Mouse (Mus musculus): ENCODE measurements around the gene Adtrp. TPM values are rescaled to one million over a fixed set of nuclear protein-coding genes. Genes with fewer than 3 reads are reported as not detected.

Gene Adtrp
- polyA plus RNA-seq, 1 experiment from 2014 or later, result 0.72 TPM

GRCm38 (mm10) chr13:41846516-41846915, 968 bp downstream of the Adtrp start:
- Histone ChIP-seq H3K9ac (replicated peaks; ENCODE audit: low read depth, low read length) (no peak overlapping the region), H3K9me3 (ENCODE audit: control insufficient read depth, low read depth, low read length) (no peaks in the 10 kb centered on the region), H3K4me3 (ENCODE audit: low read depth, low read length) (no peak overlapping the region), H3K4me1 (ENCODE audit: control insufficient read depth, insufficient read depth, low read length) (no peaks in the 10 kb centered on the region), H3K4me2 (replicated peaks; ENCODE audit: low read depth, low read length) (no peak overlapping the region), H3K27me3 (ENCODE audit: control insufficient read depth, insufficient read depth, low read length) (no peaks in the 10 kb centered on the region), H3K36me3 (ENCODE audit: control insufficient read depth, insufficient read depth, low read length) (no peaks in the 10 kb centered on the region), H3K27ac (ENCODE audit: low read length) (no peak overlapping the region)
- WGBS, result 83% methylated on average over 5 of the region's 5 CpGs
- no peak for ATAC-seq (ENCODE audit: insufficient number of reproducible peaks, insufficient read depth, low FRiP score, low read depth)

- WGBS, result 49% methylated on average over 5 of the region's 5 CpGs
- H3K4me2 ChIP-seq (replicated peaks; ENCODE audit: low read depth, low read length), result no peak overlapping the region
- H3K36me3 ChIP-seq (ENCODE audit: control insufficient read depth, insufficient read depth, low read length), result no peaks in the 10 kb centered on the region
- H3K4me3 ChIP-seq (ENCODE audit: low read depth, low read length), result no peak overlapping the region
- no peak overlapping the region for H3K9ac ChIP-seq (replicated peaks; ENCODE audit: low read depth, low read length)
- H3K27me3 ChIP-seq (ENCODE audit: control insufficient read depth, insufficient read depth, low read length), result no peaks in the 10 kb centered on the region
- H3K9me3 ChIP-seq (ENCODE audit: control insufficient read depth, low read depth, low read length), result no peaks in the 10 kb centered on the region
- no peaks in the 10 kb centered on the region for H3K4me1 ChIP-seq (ENCODE audit: control insufficient read depth, insufficient read depth, low read length)
- H3K27ac ChIP-seq (ENCODE audit: low read length), result no peak overlapping the region
- no peak for ATAC-seq (ENCODE audit: insufficient number of reproducible peaks, insufficient read depth, low FRiP score, low read depth)
Measured at GRCm38 (mm10) chr13:41845013-41845412, 2.5 kb downstream of the Adtrp start.

- Histone ChIP-seq H3K27me3 (ENCODE audit: control insufficient read depth, insufficient read depth, low read length) (no peaks in the 10 kb centered on the region), H3K36me3 (ENCODE audit: control insufficient read depth, insufficient read depth, low read length) (no peaks in the 10 kb centered on the region), H3K9me3 (ENCODE audit: control insufficient read depth, low read depth, low read length) (no peaks in the 10 kb centered on the region), H3K4me1 (ENCODE audit: control insufficient read depth, insufficient read depth, low read length) (no peaks in the 10 kb centered on the region), H3K4me3 (ENCODE audit: low read depth, low read length) (no peak overlapping the region), H3K27ac (ENCODE audit: low read length) (no peak overlapping the region), H3K9ac (replicated peaks; ENCODE audit: low read depth, low read length) (no peak overlapping the region), H3K4me2 (replicated peaks; ENCODE audit: low read depth, low read length) (no peak overlapping the region)
- ATAC-seq (ENCODE audit: insufficient number of reproducible peaks, insufficient read depth, low FRiP score, low read depth), result no peak
- WGBS, result 66% methylated on average over 4 of the region's 4 CpGs
Measured at GRCm38 (mm10) chr13:41844071-41844470, 3.4 kb downstream of the Adtrp start.

GRCm38 (mm10) chr13:41833614-41834139, 13.8 kb downstream of the Adtrp start:
- H3K9ac ChIP-seq (replicated peaks; ENCODE audit: low read depth, low read length), result no peak overlapping the region
- no peaks in the 10 kb centered on the region for H3K27me3 ChIP-seq (ENCODE audit: control insufficient read depth, insufficient read depth, low read length)
- no peak overlapping the region for H3K4me3 ChIP-seq (ENCODE audit: low read depth, low read length)
- no peak overlapping the region for H3K4me2 ChIP-seq (replicated peaks; ENCODE audit: low read depth, low read length)
- no peaks in the 10 kb centered on the region for H3K36me3 ChIP-seq (ENCODE audit: control insufficient read depth, insufficient read depth, low read length)
- no peaks in the 10 kb centered on the region for H3K4me1 ChIP-seq (ENCODE audit: control insufficient read depth, insufficient read depth, low read length)
- H3K27ac ChIP-seq (ENCODE audit: low read length), result no peak overlapping the region
- 88% methylated on average over 8 of the region's 8 CpGs for WGBS
- H3K9me3 ChIP-seq (ENCODE audit: control insufficient read depth, low read depth, low read length), result no peaks in the 10 kb centered on the region
- ATAC-seq (ENCODE audit: insufficient number of reproducible peaks, insufficient read depth, low FRiP score, low read depth), result no peak

- ATAC-seq (ENCODE audit: insufficient number of reproducible peaks, insufficient read depth, low FRiP score, low read depth), result no peak
- WGBS, result 85% methylated on average over 8 of the region's 8 CpGs
- no peak overlapping the region for H3K9ac ChIP-seq (replicated peaks; ENCODE audit: low read depth, low read length)
Measured at GRCm38 (mm10) chr13:41828296-41828754, 19.2 kb downstream of the Adtrp start.

GRCm38 (mm10) chr13:41827581-41827980, 19.9 kb downstream of the Adtrp start:
- H3K4me1 ChIP-seq (ENCODE audit: control insufficient read depth, insufficient read depth, low read length), result no peaks in the 10 kb centered on the region
- no peaks in the 10 kb centered on the region for H3K36me3 ChIP-seq (ENCODE audit: control insufficient read depth, insufficient read depth, low read length)
- H3K4me3 ChIP-seq (ENCODE audit: low read depth, low read length), result no peak overlapping the region
- no peaks in the 10 kb centered on the region for H3K27me3 ChIP-seq (ENCODE audit: control insufficient read depth, insufficient read depth, low read length)
- ATAC-seq (ENCODE audit: insufficient number of reproducible peaks, insufficient read depth, low FRiP score, low read depth), result no peak
- H3K9ac ChIP-seq (replicated peaks; ENCODE audit: low read depth, low read length), result no peak overlapping the region
- WGBS, result 87% methylated on average over 5 of the region's 5 CpGs
- H3K4me2 ChIP-seq (replicated peaks; ENCODE audit: low read depth, low read length), result no peak overlapping the region
- H3K9me3 ChIP-seq (ENCODE audit: control insufficient read depth, low read depth, low read length), result no peaks in the 10 kb centered on the region
- no peak overlapping the region for H3K27ac ChIP-seq (ENCODE audit: low read length)

More at GRCm38 (mm10) chr13:41828296-41828754, 19.2 kb downstream of the Adtrp start:
- H3K4me3 ChIP-seq (ENCODE audit: low read depth, low read length), result no peak overlapping the region
- no peaks in the 10 kb centered on the region for H3K27me3 ChIP-seq (ENCODE audit: control insufficient read depth, insufficient read depth, low read length)
- no peak overlapping the region for H3K4me2 ChIP-seq (replicated peaks; ENCODE audit: low read depth, low read length)
- no peak overlapping the region for H3K27ac ChIP-seq (ENCODE audit: low read length)
- no peaks in the 10 kb centered on the region for H3K36me3 ChIP-seq (ENCODE audit: control insufficient read depth, insufficient read depth, low read length)
- no peaks in the 10 kb centered on the region for H3K9me3 ChIP-seq (ENCODE audit: control insufficient read depth, low read depth, low read length)
- no peaks in the 10 kb centered on the region for H3K4me1 ChIP-seq (ENCODE audit: control insufficient read depth, insufficient read depth, low read length)

- no peak overlapping the region for H3K27ac ChIP-seq (ENCODE audit: low read length)
- no peaks in the 10 kb centered on the region for H3K9me3 ChIP-seq (ENCODE audit: control insufficient read depth, low read depth, low read length)
- H3K36me3 ChIP-seq (ENCODE audit: control insufficient read depth, insufficient read depth, low read length), result no peaks in the 10 kb centered on the region
- H3K9ac ChIP-seq (replicated peaks; ENCODE audit: low read depth, low read length), result no peak overlapping the region
- no peak overlapping the region for H3K4me3 ChIP-seq (ENCODE audit: low read depth, low read length)
- 69% methylated on average over 11 of the region's 11 CpGs for WGBS
- no peaks in the 10 kb centered on the region for H3K27me3 ChIP-seq (ENCODE audit: control insufficient read depth, insufficient read depth, low read length)
- no peaks in the 10 kb centered on the region for H3K4me1 ChIP-seq (ENCODE audit: control insufficient read depth, insufficient read depth, low read length)
- H3K4me2 ChIP-seq (replicated peaks; ENCODE audit: low read depth, low read length), result no peak overlapping the region
- ATAC-seq (ENCODE audit: insufficient number of reproducible peaks, insufficient read depth, low FRiP score, low read depth), result no peak
Measured at GRCm38 (mm10) chr13:41825379-41825966, 22.0 kb downstream of the Adtrp start.

GRCm38 (mm10) chr13:41823077-41823476, 24.4 kb downstream of the Adtrp start:
- Histone ChIP-seq H3K4me2 (replicated peaks; ENCODE audit: low read depth, low read length) (no peak overlapping the region), H3K27ac (ENCODE audit: low read length) (no peak overlapping the region), H3K9ac (replicated peaks; ENCODE audit: low read depth, low read length) (no peak overlapping the region), H3K27me3 (ENCODE audit: control insufficient read depth, insufficient read depth, low read length) (no peaks in the 10 kb centered on the region), H3K36me3 (ENCODE audit: control insufficient read depth, insufficient read depth, low read length) (no peaks in the 10 kb centered on the region), H3K4me1 (ENCODE audit: control insufficient read depth, insufficient read depth, low read length) (no peaks in the 10 kb centered on the region), H3K9me3 (ENCODE audit: control insufficient read depth, low read depth, low read length) (no peaks in the 10 kb centered on the region), H3K4me3 (ENCODE audit: low read depth, low read length) (no peak overlapping the region)
- ATAC-seq (ENCODE audit: insufficient number of reproducible peaks, insufficient read depth, low FRiP score, low read depth), result no peak
- WGBS, result 68% methylated on average over 3 of the region's 3 CpGs

- H3K27me3 ChIP-seq (ENCODE audit: control insufficient read depth, insufficient read depth, low read length), result no peaks in the 10 kb centered on the region
- H3K9me3 ChIP-seq (ENCODE audit: control insufficient read depth, low read depth, low read length), result no peaks in the 10 kb centered on the region
- no peaks in the 10 kb centered on the region for H3K36me3 ChIP-seq (ENCODE audit: control insufficient read depth, insufficient read depth, low read length)
- no peak overlapping the region for H3K4me2 ChIP-seq (replicated peaks; ENCODE audit: low read depth, low read length)
- WGBS, result 22% methylated on average over 2 of the region's 2 CpGs
- no peak for ATAC-seq (ENCODE audit: insufficient number of reproducible peaks, insufficient read depth, low FRiP score, low read depth)
- H3K4me1 ChIP-seq (ENCODE audit: control insufficient read depth, insufficient read depth, low read length), result no peaks in the 10 kb centered on the region
- no peak overlapping the region for H3K9ac ChIP-seq (replicated peaks; ENCODE audit: low read depth, low read length)
- no peak overlapping the region for H3K4me3 ChIP-seq (ENCODE audit: low read depth, low read length)
- no peak overlapping the region for H3K27ac ChIP-seq (ENCODE audit: low read length)
Measured at GRCm38 (mm10) chr13:41822617-41823016, 24.9 kb downstream of the Adtrp start.

Measured in stomach, embryonic 14.5 days (tissue).